Mouse (Mus musculus) ES-Bruce4 (cell line): Measurements from ENCODE around the gene Sergef.

Experiments
- CTCF ChIP-seq: IDR thresholded peaks from one replicate; pipeline ENCODE4 v1.8.1; 2011; ENCODE audit warnings: low read depth, low read length
- POLR2A ChIP-seq: IDR thresholded peaks from one replicate; pipeline ENCODE4 v1.8.1; 2011; ENCODE audit warnings: low read length; ENCODE audit not compliant: insufficient read depth

DNA sequence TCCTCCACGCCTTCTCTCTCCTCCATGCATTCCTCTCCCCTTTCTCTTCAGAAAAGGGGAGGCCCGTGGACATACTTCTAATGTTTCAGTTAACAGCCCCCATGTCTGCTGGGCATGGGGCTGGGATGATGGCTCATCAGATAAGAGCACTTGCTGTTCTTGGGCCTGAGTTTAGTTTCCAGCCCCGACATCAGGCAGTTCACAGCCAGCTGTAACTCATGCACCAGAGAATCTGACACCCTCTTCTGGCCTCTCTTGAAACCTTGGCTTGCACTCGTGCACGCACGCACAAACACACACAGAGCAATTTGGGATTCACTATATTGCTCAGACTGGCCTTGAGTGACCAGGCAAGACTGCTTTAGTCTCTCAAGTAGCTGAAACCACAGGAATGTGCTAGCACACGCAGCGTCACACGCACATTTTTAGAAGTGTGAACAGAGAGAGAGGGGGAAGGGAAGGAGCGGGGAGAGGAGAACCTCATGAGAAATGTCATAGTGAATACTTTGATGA lies 32.6 kb upstream of the Sergef start, which contains the start of gene Tph1:
- TF ChIP-seq CTCF (no peak), POLR2A (no peak)
